Mouse (Mus musculus) neutrophil, adult 59 days (primary cell): ENCODE results near the gene Grid1. TPM values are rescaled to one million over a fixed set of nuclear protein-coding genes. Genes with fewer than 3 reads are reported as not detected.

Source experiments
- total RNA-seq, 2 experiments: library from RNA; stranded (reverse); gene quantifications; 1 replicate in 1 of 2; 2 replicates in 1 of 2; pipeline ENCODE4 v1.2.4; 2023

The Grid1 gene
- total RNA-seq = not detected

GRCm38 (mm10) chr14:34819919-34820652 lies at the start of gene Grid1:
TSS of gene Grid1 (plus strand) at chr14:34820108.

Other genes starting within 250 kb of the Grid1 start
- gene Ldb3, start 231.4 kb upstream of the Grid1 start, total RNA-seq = under 1 TPM in 1 of 2 experiments, not detected in 1; 0.33 TPM
- gene Opn4, start 220.0 kb upstream of the Grid1 start, total RNA-seq = not detected
- 10 to 100 TPM; 64.9 to 65.6 TPM for gene Wapl, start 146.2 kb upstream of the Grid1 start, total RNA-seq